Mouse (Mus musculus) small intestine, adult 2 months (tissue): ENCODE data around the gene Cdc42ep4.

Experiments used
- CTCF ChIP-seq: fragments of 200-500 bp; IDR thresholded peaks from 2 replicates; pipeline ENCODE4 v1.5.1; 2012; ENCODE audit warnings: low read depth, mild to moderate bottlenecking, control low read depth, inconsistent platforms, low read length, moderate library complexity, mixed read lengths; ENCODE audit not compliant: insufficient replicate concordance, insufficient read length; ENCODE audit errors: extremely low read depth
- POLR2A ChIP-seq: fragments of 200-500 bp; IDR thresholded peaks from 2 replicates; pipeline ENCODE4 v1.6.1; 2012; ENCODE audit warnings: low read depth, mild to moderate bottlenecking, control low read depth, inconsistent platforms, low read length, moderate library complexity

DNA sequence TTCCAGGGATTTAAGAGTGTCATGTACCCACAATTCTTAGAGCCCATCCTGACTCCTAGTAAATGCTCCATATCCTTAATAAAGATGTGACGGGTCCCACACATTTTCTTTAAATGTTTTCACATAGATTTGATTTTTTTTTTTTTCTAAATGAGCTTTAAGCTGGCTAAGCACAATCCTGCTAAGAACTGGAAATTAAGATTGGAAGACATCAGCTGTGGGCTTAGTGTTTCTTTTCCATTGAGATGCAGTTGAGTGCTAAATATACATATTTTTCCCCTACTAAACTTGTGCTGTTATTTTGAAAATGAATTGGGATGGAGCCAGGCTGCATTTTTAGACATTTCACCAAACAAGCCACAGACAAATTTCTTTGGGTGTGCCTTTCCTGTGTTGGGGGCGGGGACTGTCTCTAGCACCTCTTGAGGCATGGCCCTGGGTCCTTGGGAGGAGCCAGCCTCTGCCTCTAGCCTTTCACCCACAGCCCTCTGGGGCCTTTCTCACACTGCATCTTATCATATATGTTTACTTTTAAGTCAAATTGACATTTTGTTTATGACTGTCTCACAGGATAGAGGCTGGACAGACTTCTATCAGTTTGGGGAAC lies 36.6 kb upstream of the Cdc42ep4 start:
- TF ChIP-seq CTCF, result no peak
- TF ChIP-seq POLR2A, result no peak
